ENCODE assay signal across 12 mouse cellular contexts in genomic region chr12:86914756-86915155, GRCm38 (mm10). TPM values are rescaled to one million over a fixed set of nuclear protein-coding genes. Genes with fewer than 3 reads are reported as not detected.
DNase-seq lines count a peak whose midpoint lies in the region; ATAC-seq and TF ChIP-seq lines count a peak whose summit lies in the region.
"Had no signal": no experiment of that assay in that cellular context is flagged by ENCODE, and none has a peak within 500 bp of the region (broad histone marks: within the 10 kb centered on the region; RNA-seq: fewer than 3 reads in every experiment).

No protein-coding gene starts in this region.

- no peak for ATAC-seq in lung, embryonic 16.5 days (ENCODE audit: low read depth)
- no peak for ATAC-seq in hindbrain, embryonic 15.5 days (ENCODE audit: low FRiP score, low read depth)
- ATAC-seq in stomach, embryonic 16.5 days (ENCODE audit: insufficient read depth, low FRiP score), result no peak

- no peak for TF ChIP-seq POLR2A in lung, adult 2 months (IDR thresholded peaks at IDR 0.05; ENCODE audit: borderline replicate concordance, extremely low read depth, low read depth, low read length)

- H3K9me3 ChIP-seq in lung, embryonic 16.5 days (ENCODE audit: control insufficient read depth, low read length), result no peaks in the 10 kb centered on the region
- H3K9me3 ChIP-seq in hindbrain, embryonic 15.5 days, result no peaks in the 10 kb centered on the region
- no peaks in the 10 kb centered on the region for H3K9me3 ChIP-seq in stomach, embryonic 16.5 days (replicated peaks; ENCODE audit: control insufficient read depth, low read length)

- peak overlapping the region; percentile 19 for H3K9ac ChIP-seq in lung, embryonic 16.5 days (ENCODE audit: low read length)
- H3K9ac ChIP-seq in hindbrain, embryonic 15.5 days, result no peak overlapping the region
- no peak overlapping the region for H3K9ac ChIP-seq in stomach, embryonic 16.5 days (ENCODE audit: low read length)

- H3K4me2 ChIP-seq in lung, embryonic 16.5 days (ENCODE audit: low read depth, low read length), result no peak overlapping the region
- H3K4me2 ChIP-seq in hindbrain, embryonic 15.5 days, result no peak overlapping the region
- H3K4me2 ChIP-seq in stomach, embryonic 16.5 days (ENCODE audit: low read depth, low read length), result no peak overlapping the region

- H3K4me1 ChIP-seq in lung, embryonic 16.5 days (replicated peaks; ENCODE audit: control insufficient read depth, insufficient read depth, low read length), result peaks cover 34% of the 10 kb centered on the region
- H3K4me1 ChIP-seq in lung, adult 2 months (ENCODE audit: control insufficient read depth, insufficient read depth, low read length), result peaks cover 7% of the 10 kb centered on the region
- H3K4me1 ChIP-seq in hindbrain, embryonic 15.5 days (replicated peaks), result peaks cover 68% of the 10 kb centered on the region
- peaks cover 24% of the 10 kb centered on the region for H3K4me1 ChIP-seq in stomach, embryonic 16.5 days (ENCODE audit: control insufficient read depth, insufficient read depth, low read length)

- H3K36me3 ChIP-seq in lung, embryonic 16.5 days (ENCODE audit: control insufficient read depth, insufficient read depth, low read length), result no peaks in the 10 kb centered on the region
- no peaks in the 10 kb centered on the region for H3K36me3 ChIP-seq in hindbrain, embryonic 15.5 days
- H3K36me3 ChIP-seq in stomach, embryonic 16.5 days (ENCODE audit: control insufficient read depth, insufficient read depth, low read length), result no peaks in the 10 kb centered on the region

- intact Hi-C loops in left cerebral cortex, postnatal 14 days (cut with DNase I), result no loop called here

- no peak overlapping the region for H3K4me3 ChIP-seq in lung, embryonic 16.5 days (ENCODE audit: low read length)
- no peak overlapping the region for H3K4me3 ChIP-seq in lung, adult 2 months (replicated peaks; ENCODE audit: extremely low read depth, low read depth, low read length)
- no peak overlapping the region for H3K4me3 ChIP-seq in hindbrain, embryonic 15.5 days
- no peak overlapping the region for H3K4me3 ChIP-seq in stomach, embryonic 16.5 days (replicated peaks; ENCODE audit: low read length)

- peak; percentile 93 for DNase-seq in heart, adult 11 months
- no peak for DNase-seq in heart, adult 9 months (ENCODE audit: low spot score in 2 of 2)
- no peak for DNase-seq in lung, adult 2 months
- no peak for DNase-seq in left cerebral cortex, postnatal 14 days (ENCODE audit: low spot score in 2 of 2)
- DNase-seq in cerebellum, adult 9-10 months, result no peak
- DNase-seq: adrenal gland, postnatal 14 days; kidney, postnatal 10 days; right cerebral cortex, postnatal 25 days; thymus, adult 18-20 months had no signal

- no peaks in the 10 kb centered on the region for H3K27me3 ChIP-seq in lung, embryonic 16.5 days (ENCODE audit: control insufficient read depth, insufficient read depth, low read depth, low read length)
- H3K27me3 ChIP-seq in hindbrain, embryonic 15.5 days, result no peaks in the 10 kb centered on the region
- H3K27me3 ChIP-seq in stomach, embryonic 16.5 days (ENCODE audit: control insufficient read depth, insufficient read depth, low read length), result no peaks in the 10 kb centered on the region

- H3K27ac ChIP-seq in lung, embryonic 16.5 days (ENCODE audit: low read length), result no peak overlapping the region
- H3K27ac ChIP-seq in hindbrain, embryonic 15.5 days (replicated peaks), result peak overlapping the region; percentile 26
- peak overlapping the region; percentile 8; the same call in 1 of the 2 replicates for H3K27ac ChIP-seq in stomach, embryonic 16.5 days (ENCODE audit: low read length)

- TF ChIP-seq CTCF in lung, adult 2 months (IDR thresholded peaks at IDR 0.05; ENCODE audit: insufficient read depth, low read length), result no peak

- 48% methylated on average over 6 of the region's 6 CpGs for WGBS in lung, embryonic 16.5 days
- 21% methylated on average over 6 of the region's 6 CpGs for WGBS in lung, adult 2 months
- WGBS in hindbrain, embryonic 15.5 days, result 67% methylated on average over 6 of the region's 6 CpGs
- WGBS in stomach, embryonic 16.5 days, result 33% methylated on average over 6 of the region's 6 CpGs

RNA-seq across cellular contexts. Expression of gene Irf2bpl, which starts 30.2 kb away (rescaled TPM):
- polyA plus RNA-seq in lung, embryonic 16.5 days (2015; fragmentation: Nextera tagmentation; extraction: Ambion mirVana), result 28.8 and 34.2 TPM in 2 replicates
- polyA plus RNA-seq in lung, adult 2 months (2012; rRNA removed), result 50.0 and 79.4 TPM in 2 replicates
- 72.9 and 87.3 TPM in 2 replicates for polyA plus RNA-seq in hindbrain, embryonic 15.5 days (2015; fragmentation: Nextera tagmentation; extraction: Ambion mirVana)
- 10.1 and 11.7 TPM in 2 replicates for polyA plus RNA-seq in stomach, embryonic 16.5 days (2015; fragmentation: Nextera tagmentation; extraction: Ambion mirVana)
- 10 to 100 TPM; 74.0 to 78.2 TPM for total RNA-seq in left cerebral cortex, postnatal 14 days (2021)

RNA-seq across cellular contexts. Expression of gene Cipc, which starts 32.1 kb away (rescaled TPM):
- polyA plus RNA-seq in lung, embryonic 16.5 days (2015; fragmentation: Nextera tagmentation; extraction: Ambion mirVana), result 18.9 and 20.2 TPM in 2 replicates
- polyA plus RNA-seq in lung, adult 2 months (2012; rRNA removed), result 27.2 and 33.9 TPM in 2 replicates
- 45.1 and 46.1 TPM in 2 replicates for polyA plus RNA-seq in hindbrain, embryonic 15.5 days (2015; fragmentation: Nextera tagmentation; extraction: Ambion mirVana)
- 17.8 and 18.1 TPM in 2 replicates for polyA plus RNA-seq in stomach, embryonic 16.5 days (2015; fragmentation: Nextera tagmentation; extraction: Ambion mirVana)
- 10 to 100 TPM; 71.2 to 72.2 TPM for total RNA-seq in left cerebral cortex, postnatal 14 days (2021)
